8 mouse cellular contexts compared by ENCODE assay signal in genomic region chr1:54194954-54195305, GRCm38 (mm10). TPM values are rescaled to one million over a fixed set of nuclear protein-coding genes. Genes with fewer than 3 reads are reported as not detected.
DNase-seq lines count a peak whose midpoint lies in the region; ATAC-seq and TF ChIP-seq lines count a peak whose summit lies in the region.

Hecw2 (minus strand) TSS chr1:54195168.

- peak; percentile 67 for ATAC-seq in cerebellum, adult (ENCODE audit: insufficient number of reproducible peaks, low FRiP score, low TSS enrichment)
- peak; percentile 80 for ATAC-seq in forebrain, embryonic 16.5 days
- ATAC-seq in hematopoietic stem cell, adult 5-6 weeks (replicated peaks in 1 of 2; ENCODE audit: insufficient read depth in 1 of 2, low FRiP score in 2 of 2, low TSS enrichment in 1 of 2, low read depth in 1 of 2, poor library complexity in 2 of 2, severe bottlenecking in 2 of 2), result 0 out of 4 replicates have a peak, but pooled peaks have one; percentile 14 to 18
- ATAC-seq in stomach, postnatal 0 days (ENCODE audit: low FRiP score, low TSS enrichment), result peak; percentile 45

- peak within 1 kb of the TSS; percentile 73 for H3K4me2 ChIP-seq in forebrain, embryonic 16.5 days (ENCODE audit: low read length)
- peak within 1 kb of the TSS; percentile 96 for H3K4me2 ChIP-seq in stomach, postnatal 0 days (replicated peaks; ENCODE audit: low read depth)

- no peaks in the 10 kb centered on the region for H3K36me3 ChIP-seq in forebrain, embryonic 16.5 days (ENCODE audit: control insufficient read depth, insufficient read depth)
- H3K36me3 ChIP-seq in midbrain, embryonic 10.5 days, result no peaks in the 10 kb centered on the region
- H3K36me3 ChIP-seq in stomach, postnatal 0 days (ENCODE audit: control insufficient read depth, insufficient read depth, low read length), result no peaks in the 10 kb centered on the region

- DNase-seq in cerebellum, adult 11 months, result no peak
- DNase-seq in cerebellum, adult 11-12 months, result peak; percentile 72
- peak; percentile 56 to 63 for DNase-seq in left cerebral cortex, adult 2 months (ENCODE audit: extremely low spot score in 1 of 2, low spot score in 2 of 2)
- DNase-seq in midbrain, embryonic 10.5 days (ENCODE audit: low spot score), result no peak
- DNase-seq in stomach, postnatal 0 days (ENCODE audit: low spot score), result peak; percentile 37

- H3K27ac ChIP-seq in forebrain, embryonic 16.5 days (ENCODE audit: low read length), result peak within 1 kb of the TSS; percentile 85
- H3K27ac ChIP-seq in left cerebral cortex, adult 2 months, result peak within 1 kb of the TSS; percentile 97
- H3K27ac ChIP-seq in midbrain, embryonic 10.5 days (replicated peaks), result peak within 1 kb of the TSS; percentile 90
- peak within 1 kb of the TSS; percentile 49; the same call in 1 of the 2 replicates for H3K27ac ChIP-seq in stomach, postnatal 0 days (replicated peaks)

- TF ChIP-seq CTCF in left cerebral cortex, adult 2 months (IDR thresholded peaks at IDR 0.05), result no peak
- no peak for TF ChIP-seq CTCF in stomach, postnatal 0 days (IDR thresholded peaks at IDR 0.05; ENCODE audit: low read depth)

- peak within 1 kb of the TSS; percentile 87 for H3K4me3 ChIP-seq in forebrain, embryonic 16.5 days (replicated peaks; ENCODE audit: low read length)
- H3K4me3 ChIP-seq in left cerebral cortex, adult 2 months, result peak within 1 kb of the TSS; percentile 86
- peak within 1 kb of the TSS; percentile 84 for H3K4me3 ChIP-seq in midbrain, embryonic 10.5 days
- H3K4me3 ChIP-seq in stomach, postnatal 0 days (ENCODE audit: low read depth, low read length), result peak within 1 kb of the TSS; percentile 75

- H3K27me3 ChIP-seq in forebrain, embryonic 16.5 days (replicated peaks; ENCODE audit: control insufficient read depth, insufficient read depth, low read length), result peaks cover 4% of the 10 kb centered on the region; the same call in 1 of the 2 replicates
- H3K27me3 ChIP-seq in midbrain, embryonic 10.5 days (ENCODE audit: low read depth, poor library complexity, severe bottlenecking), result peaks cover 43% of the 10 kb centered on the region
- no peaks in the 10 kb centered on the region; the same call in 1 of the 2 replicates for H3K27me3 ChIP-seq in stomach, postnatal 0 days (ENCODE audit: control insufficient read depth, insufficient read depth, low read length)

- no peaks in the 10 kb centered on the region; the same call in 1 of the 2 replicates for H3K4me1 ChIP-seq in forebrain, embryonic 16.5 days (replicated peaks; ENCODE audit: control insufficient read depth, insufficient read depth, low read length)
- peaks cover 21% of the 10 kb centered on the region for H3K4me1 ChIP-seq in midbrain, embryonic 10.5 days
- no peaks in the 10 kb centered on the region for H3K4me1 ChIP-seq in stomach, postnatal 0 days (replicated peaks; ENCODE audit: control insufficient read depth, insufficient read depth)

- intact Hi-C loops in left cerebral cortex, adult 2 months (cut with DNase I), result loop anchor here (2.0 to 10.0 kb wide), 4 partner anchors 57 to 286 kb away; partner anchors contain the start of gene Ccdc150

- H3K9ac ChIP-seq in forebrain, embryonic 16.5 days (replicated peaks; ENCODE audit: low read depth, low read length), result peak within 1 kb of the TSS; percentile 96
- H3K9ac ChIP-seq in stomach, postnatal 0 days (ENCODE audit: low read length), result peak within 1 kb of the TSS; percentile 65

- TF ChIP-seq EP300 in stomach, postnatal 0 days (optimal IDR thresholded peaks at IDR 0.05), result no peak

- no peaks in the 10 kb centered on the region for H3K9me3 ChIP-seq in forebrain, embryonic 16.5 days (ENCODE audit: control insufficient read depth, low read length)
- H3K9me3 ChIP-seq in midbrain, embryonic 10.5 days (replicated peaks), result no peaks in the 10 kb centered on the region
- no peaks in the 10 kb centered on the region for H3K9me3 ChIP-seq in stomach, postnatal 0 days (ENCODE audit: control insufficient read depth, low read length)

- WGBS in forebrain, embryonic 16.5 days, result under 1% methylated on average over 37 of the region's 38 CpGs
- under 1% methylated on average over 32 of the region's 38 CpGs for WGBS in midbrain, embryonic 10.5 days
- WGBS in stomach, postnatal 0 days, result under 1% methylated on average over 36 of the region's 38 CpGs

RNA-seq across cellular contexts. Expression of gene Hecw2, which starts in this region (rescaled TPM):
- 4.6 and 5.3 TPM in 2 replicates for polyA plus RNA-seq in forebrain, embryonic 16.5 days (2015; fragmentation: Nextera tagmentation; extraction: Ambion mirVana)
- total RNA-seq in hematopoietic stem cell, adult 5-6 weeks (2017), result not detected in 2 replicates
- total RNA-seq in left cerebral cortex, adult 2 months (2021), result 10 to 100 TPM; 55.2 to 57.4 TPM
- polyA plus RNA-seq in midbrain, embryonic 10.5 days (2016; fragmentation: Nextera tagmentation; extraction: Ambion mirVana), result 2.6 and 3.1 TPM in 2 replicates
- 1.0 and 1.2 TPM in 2 replicates for polyA plus RNA-seq in stomach, postnatal 0 days (2015; fragmentation: Nextera tagmentation; extraction: Ambion mirVana)

Comparison
In these comparisons a context has a peak if more than half of its experiments do, and no peak if none do; other contexts are left out.
1. RNA of gene Hecw2 (total RNA-seq): 55.2 to 57.4 TPM in left cerebral cortex, adult 2 months; not detected in hematopoietic stem cell, adult 5-6 weeks; every median in the first group is over 10 times any median in the second.
2. DNase-seq: peak in cerebellum, adult 11-12 months (single experiment), left cerebral cortex, adult 2 months (2 of 2) and stomach, postnatal 0 days (single experiment); none in cerebellum, adult 11 months (single experiment) and midbrain, embryonic 10.5 days (single experiment).
3. Peak in ATAC-seq in hematopoietic stem cell, adult 5-6 weeks; RNA of the gene not detected or under 1 TPM.
4. ATAC-seq: peak in every context shown above with its lines; median percentile 80 in forebrain, embryonic 16.5 days; 67 in cerebellum, adult; 45 in stomach, postnatal 0 days; 16 in hematopoietic stem cell, adult 5-6 weeks.
5. Peak in every context shown above with its lines, with median percentiles within 50 percentile points of each other: H3K27ac ChIP-seq and H3K4me3 ChIP-seq.